Mouse (Mus musculus) heart, embryonic 13.5 days (tissue): Measurements from ENCODE around the gene AL607142.1. TPM values are rescaled to one million over a fixed set of nuclear protein-coding genes. Genes with fewer than 3 reads are reported as not detected.
A peak's percentile ranks its signal among the peaks of the same experiment; 100 is the strongest.

Source experiments
- ATAC-seq: fragments of 200-750 bp; cut with Nextera tagmentation; 2 replicates; pipeline ENCODE4 v1.8.0; 2017; ENCODE audit warnings: moderate TSS enrichment; ENCODE audit not compliant: insufficient number of reproducible peaks, low FRiP score, low TSS enrichment; ENCODE audit errors: extremely low read depth
- H3K27ac ChIP-seq: fragments of 300-500 bp; sonication (generic); replicated peaks from 2 replicates; pipeline ENCODE4 v1.5.1; 2015; ENCODE audit warnings: moderate library complexity, mild to moderate bottlenecking, inconsistent platforms
- H3K27me3 ChIP-seq: fragments of 300-500 bp; sonication (generic); replicated peaks from 2 replicates; pipeline ENCODE4 v1.6.1; 2015; ENCODE audit warnings: mild to moderate bottlenecking, inconsistent platforms
- H3K36me3 ChIP-seq: fragments of 300-500 bp; sonication (generic); 2 replicates; pipeline ENCODE4 v1.6.1; 2015; ENCODE audit warnings: mild to moderate bottlenecking, inconsistent platforms
- H3K4me1 ChIP-seq: fragments of 300-500 bp; sonication (generic); 2 replicates; pipeline ENCODE4 v1.6.1; 2015; ENCODE audit warnings: inconsistent platforms
- H3K4me2 ChIP-seq: fragments of 300-500 bp; sonication (generic); 2 replicates; pipeline ENCODE4 v1.6.1; 2015; ENCODE audit warnings: inconsistent platforms, mild to moderate bottlenecking, moderate library complexity
- H3K4me3 ChIP-seq: fragments of 300-500 bp; sonication (generic); 2 replicates; pipeline ENCODE4 v1.5.1; 2015; ENCODE audit warnings: moderate library complexity, mild to moderate bottlenecking, inconsistent platforms
- H3K9ac ChIP-seq: fragments of 300-500 bp; sonication (generic); 2 replicates; pipeline ENCODE4 v1.6.1; 2015; ENCODE audit warnings: inconsistent platforms, mild to moderate bottlenecking, moderate library complexity
- H3K9me3 ChIP-seq: fragments of 300-500 bp; sonication (generic); 2 replicates; pipeline ENCODE4 v1.6.1; 2016; ENCODE audit warnings: inconsistent platforms
- WGBS: fragments of 180-500 bp; shearing (Covaris S2); methylation state at CpG from one replicate; pipeline ENCODE4 v1.1.7; 2015; ENCODE audit warnings: mixed read lengths; 5-methylcytosine and 5-hydroxymethylcytosine counted together
- polyA plus RNA-seq: library from polyadenylated mRNA; unstranded; fragments of >200 nt; fragmentation: Nextera tagmentation; extraction: Ambion mirVana; gene quantifications from 2 replicates; pipeline ENCODE4 v1.2.1, GENCODE M21; 2015

The AL607142.1 gene
- polyA plus RNA-seq, 1 experiment from 2014 or later = not detected

- WGBS = 46% methylated on average over 3 of the region's 3 CpGs
- H3K9ac ChIP-seq = no peak overlapping the region
- peaks cover 35% of the 10 kb centered on the region for H3K4me1 ChIP-seq
- no peak overlapping the region for H3K4me3 ChIP-seq
- H3K27me3 ChIP-seq = no peaks in the 10 kb centered on the region
- no peak overlapping the region for H3K4me2 ChIP-seq
- no peaks in the 10 kb centered on the region for H3K9me3 ChIP-seq
- ATAC-seq = no peak
- H3K27ac ChIP-seq = no peak overlapping the region
- H3K36me3 ChIP-seq = no peaks in the 10 kb centered on the region
Observed at GRCm38 (mm10) chr4:120071411-120071810, 6.6 kb downstream of the AL607142.1 start.

- H3K4me3 ChIP-seq = no peak overlapping the region
- no peak for ATAC-seq
- WGBS = 70% methylated on average over 15 of the region's 15 CpGs
Observed at GRCm38 (mm10) chr4:120071842-120072507, 7.2 kb downstream of the AL607142.1 start.

GRCm38 (mm10) chr4:120074061-120074460 lies 9.3 kb downstream of the AL607142.1 start:
- H3K9ac ChIP-seq = no peak overlapping the region
- H3K4me2 ChIP-seq = no peak overlapping the region
- 61% methylated on average over 5 of the region's 5 CpGs for WGBS
- ATAC-seq = no peak
- H3K9me3 ChIP-seq = no peaks in the 10 kb centered on the region
- no peak overlapping the region for H3K27ac ChIP-seq
- H3K27me3 ChIP-seq = no peaks in the 10 kb centered on the region
- H3K4me3 ChIP-seq = no peak overlapping the region
- H3K36me3 ChIP-seq = no peaks in the 10 kb centered on the region
- peaks cover 29% of the 10 kb centered on the region for H3K4me1 ChIP-seq

More at GRCm38 (mm10) chr4:120071842-120072507, 7.2 kb downstream of the AL607142.1 start:
- Histone ChIP-seq H3K27me3 (no peaks in the 10 kb centered on the region), H3K9ac (no peak overlapping the region), H3K4me1 (peaks cover 35% of the 10 kb centered on the region), H3K4me2 (no peak overlapping the region), H3K9me3 (no peaks in the 10 kb centered on the region), H3K27ac (no peak overlapping the region), H3K36me3 (no peaks in the 10 kb centered on the region)

GRCm38 (mm10) chr4:120077322-120077721 lies 12.5 kb downstream of the AL607142.1 start:
- no peak overlapping the region for H3K4me2 ChIP-seq
- no peak for ATAC-seq
- no peaks in the 10 kb centered on the region for H3K9me3 ChIP-seq
- no peak overlapping the region for H3K27ac ChIP-seq
- WGBS = 74% methylated on average over 8 of the region's 8 CpGs
- peaks cover 11% of the 10 kb centered on the region for H3K4me1 ChIP-seq
- no peak overlapping the region for H3K4me3 ChIP-seq
- no peaks in the 10 kb centered on the region for H3K36me3 ChIP-seq
- H3K27me3 ChIP-seq = no peaks in the 10 kb centered on the region; the same call in 1 of the 2 replicates
- H3K9ac ChIP-seq = no peak overlapping the region

DNA sequence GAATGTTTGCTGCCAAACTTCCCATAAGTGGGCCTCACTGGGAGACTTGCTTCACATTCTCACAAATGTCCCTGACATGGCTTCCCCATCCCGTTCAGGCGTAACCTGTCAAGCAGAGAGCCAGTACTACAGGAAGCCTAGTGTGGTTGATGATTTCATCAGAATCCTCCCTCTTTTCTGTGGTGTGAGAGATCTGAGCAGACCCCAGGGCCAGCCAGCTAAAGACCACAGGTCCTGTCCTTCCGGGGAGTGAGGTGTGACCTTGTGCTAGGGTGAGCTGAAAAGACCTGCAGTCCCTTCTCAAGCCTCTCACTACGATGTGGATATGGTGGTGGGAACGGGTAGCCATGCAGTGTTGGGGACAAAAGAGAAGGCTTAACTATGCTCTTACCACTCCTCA lies 17.7 kb downstream of the AL607142.1 start:
- Histone ChIP-seq H3K27ac (no peak overlapping the region), H3K4me1 (no peaks in the 10 kb centered on the region), H3K9ac (no peak overlapping the region), H3K4me2 (no peak overlapping the region), H3K9me3 (no peaks in the 10 kb centered on the region), H3K4me3 (no peak overlapping the region), H3K27me3 (no peaks in the 10 kb centered on the region; the same call in 1 of the 2 replicates), H3K36me3 (no peaks in the 10 kb centered on the region)
- no peak for ATAC-seq
- 68% methylated on average over 5 of the region's 5 CpGs for WGBS

- 65% methylated on average over 3 of the region's 3 CpGs for WGBS
- Histone ChIP-seq H3K4me2 (no peak overlapping the region), H3K27ac (no peak overlapping the region), H3K27me3 (no peaks in the 10 kb centered on the region; the same call in 1 of the 2 replicates), H3K4me1 (peaks cover 2% of the 10 kb centered on the region; the same call in 1 of the 2 replicates), H3K36me3 (no peaks in the 10 kb centered on the region), H3K9me3 (no peaks in the 10 kb centered on the region), H3K4me3 (no peak overlapping the region), H3K9ac (no peak overlapping the region)
- no peak for ATAC-seq
Observed at GRCm38 (mm10) chr4:120083700-120084099, 18.9 kb downstream of the AL607142.1 start.

GRCm38 (mm10) chr4:120089536-120089935 lies 24.7 kb downstream of the AL607142.1 start:
- Histone ChIP-seq H3K27me3 (no peaks in the 10 kb centered on the region), H3K4me3 (no peak overlapping the region)
- WGBS = 81% methylated on average over 8 of the region's 8 CpGs

DNA sequence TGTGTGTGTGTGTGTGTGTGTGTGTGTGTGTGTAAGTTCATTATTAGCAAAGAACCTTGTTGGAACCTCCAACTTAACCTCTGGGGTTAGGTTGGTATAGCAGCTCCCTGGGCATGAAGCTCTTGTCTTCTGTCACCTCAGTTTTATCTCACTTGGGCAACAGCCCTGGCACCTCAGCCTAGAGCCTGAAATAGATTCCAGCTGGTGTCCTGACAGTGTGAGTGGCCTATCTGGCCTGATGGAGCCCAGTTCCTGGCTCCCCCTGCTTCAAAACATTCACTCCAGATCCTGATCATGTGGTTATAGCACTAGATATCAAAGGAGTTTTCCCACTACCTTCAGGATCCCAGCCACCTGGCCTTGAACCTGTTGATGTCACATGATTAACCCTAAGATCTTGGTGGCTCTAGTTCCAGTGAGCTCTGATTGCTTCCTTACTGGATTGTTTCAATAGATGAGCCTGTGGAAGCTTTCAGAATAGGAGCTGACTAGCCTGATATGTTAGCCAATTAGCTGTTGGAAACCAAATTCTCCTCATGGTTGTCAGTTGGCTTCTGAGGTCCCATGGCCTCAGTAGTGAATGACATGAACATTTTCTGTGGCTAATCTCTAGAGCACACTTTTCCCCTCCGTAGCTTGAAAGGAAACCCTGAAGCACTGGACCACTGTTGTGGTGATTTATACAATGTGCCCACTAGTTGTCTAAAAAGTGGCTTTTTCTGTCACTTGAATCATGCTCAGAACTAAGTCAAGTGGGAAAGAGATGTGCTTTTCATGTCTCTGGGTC lies 27.4 kb downstream of the AL607142.1 start:
- ATAC-seq = no peak
- 69% methylated on average over 1 of the region's 1 CpGs for WGBS

More at GRCm38 (mm10) chr4:120089536-120089935, 24.7 kb downstream of the AL607142.1 start:
- Histone ChIP-seq H3K9ac (no peak overlapping the region), H3K4me1 (peaks cover 23% of the 10 kb centered on the region), H3K36me3 (no peaks in the 10 kb centered on the region), H3K9me3 (no peaks in the 10 kb centered on the region), H3K27ac (no peak overlapping the region), H3K4me2 (no peak overlapping the region)
- ATAC-seq = no peak

GRCm38 (mm10) chr4:120096935-120097334 lies 32.1 kb downstream of the AL607142.1 start:
- H3K4me3 ChIP-seq = no peak overlapping the region
- no peak overlapping the region for H3K27ac ChIP-seq
- no peak overlapping the region for H3K9ac ChIP-seq
- no peaks in the 10 kb centered on the region; the same call in 1 of the 2 replicates for H3K27me3 ChIP-seq
- H3K9me3 ChIP-seq = peaks cover 13% of the 10 kb centered on the region
- peaks cover 8% of the 10 kb centered on the region for H3K36me3 ChIP-seq
- WGBS = 83% methylated on average over 19 of the region's 19 CpGs
- H3K4me1 ChIP-seq = peaks cover 8% of the 10 kb centered on the region
- ATAC-seq = no peak
- H3K4me2 ChIP-seq = no peak overlapping the region

More for the DNA sequence above, 27.4 kb downstream of the AL607142.1 start:
- Histone ChIP-seq H3K4me3 (no peak overlapping the region), H3K4me1 (peaks cover 23% of the 10 kb centered on the region), H3K4me2 (no peak overlapping the region), H3K36me3 (no peaks in the 10 kb centered on the region), H3K27me3 (no peaks in the 10 kb centered on the region), H3K27ac (peak overlapping the region; percentile 45), H3K9ac (no peak overlapping the region), H3K9me3 (no peaks in the 10 kb centered on the region)

DNA sequence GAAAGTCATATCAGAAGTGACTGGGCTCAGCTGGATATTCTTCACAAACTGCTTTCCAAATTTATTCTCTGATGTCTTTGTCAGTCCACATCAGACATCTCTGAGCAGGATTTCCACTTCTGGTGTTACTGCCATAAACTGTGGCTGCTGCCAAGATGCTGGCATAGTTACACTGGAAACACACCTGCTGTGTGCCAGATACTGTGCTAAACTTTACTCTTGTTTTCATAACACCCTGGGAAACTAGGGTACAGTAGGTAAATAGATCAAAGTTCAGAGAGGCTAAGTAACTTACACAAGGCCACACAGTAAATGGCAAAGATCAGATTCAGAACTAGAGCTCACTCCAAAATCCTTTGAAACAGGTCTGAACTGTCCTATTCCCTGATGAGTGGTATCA lies 36.4 kb downstream of the AL607142.1 start:
- no peaks in the 10 kb centered on the region; the same call in 1 of the 2 replicates for H3K27me3 ChIP-seq
- no peak overlapping the region for H3K27ac ChIP-seq
- ATAC-seq = no peak
- no peak overlapping the region for H3K9ac ChIP-seq
- H3K4me3 ChIP-seq = no peak overlapping the region
- peaks cover 8% of the 10 kb centered on the region for H3K36me3 ChIP-seq
- H3K9me3 ChIP-seq = peaks cover 13% of the 10 kb centered on the region
- no peaks in the 10 kb centered on the region for H3K4me1 ChIP-seq
- H3K4me2 ChIP-seq = no peak overlapping the region

- ATAC-seq = no peak
- WGBS = 41% methylated on average over 5 of the region's 5 CpGs
Observed at GRCm38 (mm10) chr4:120104599-120104998, 39.8 kb downstream of the AL607142.1 start.

More at GRCm38 (mm10) chr4:120104599-120104998, 39.8 kb downstream of the AL607142.1 start:
- Histone ChIP-seq H3K4me3 (no peak overlapping the region), H3K9me3 (peaks cover 2% of the 10 kb centered on the region; the same call in 1 of the 2 replicates), H3K9ac (no peak overlapping the region), H3K4me2 (no peak overlapping the region), H3K27ac (no peak overlapping the region), H3K4me1 (no peaks in the 10 kb centered on the region), H3K27me3 (no peaks in the 10 kb centered on the region), H3K36me3 (no peaks in the 10 kb centered on the region)
